Mouse (Mus musculus) intestine, embryonic 14.5 days (tissue): ENCODE results near the gene Tatdn3. TPM values are rescaled to one million over a fixed set of nuclear protein-coding genes. Genes with fewer than 3 reads are reported as not detected.

Experiments used
- ATAC-seq: fragments of 200-750 bp; cut with Nextera tagmentation; replicated peaks from 2 replicates; pipeline ENCODE4 v1.8.0; 2017; ENCODE audit warnings: low read depth, moderate number of reproducible peaks, moderate TSS enrichment, moderate library complexity; ENCODE audit not compliant: low FRiP score, low TSS enrichment
- DNase-seq: peaks from one replicate; pipeline ENCODE4 v3.0.0-alpha.2; 2018; ENCODE audit warnings: low spot score
- H3K27ac ChIP-seq: fragments of 300-500 bp; sonication (generic); 2 replicates; pipeline ENCODE4 v1.5.1; 2014; ENCODE audit warnings: low read depth, mild to moderate bottlenecking, control low read depth
- H3K27me3 ChIP-seq: fragments of 300-500 bp; sonication (generic); replicated peaks from 2 replicates; pipeline ENCODE4 v1.6.1; 2014; ENCODE audit warnings: low read length, control low read depth; ENCODE audit not compliant: control insufficient read depth, insufficient read depth
- H3K36me3 ChIP-seq: fragments of 300-500 bp; sonication (generic); 2 replicates; pipeline ENCODE4 v1.6.1; 2014; ENCODE audit warnings: low read length, control low read depth; ENCODE audit not compliant: control insufficient read depth, insufficient read depth
- H3K4me1 ChIP-seq: fragments of 300-500 bp; sonication (generic); replicated peaks from 2 replicates; pipeline ENCODE4 v1.6.1; 2014; ENCODE audit warnings: low read length, control low read depth, mixed read lengths; ENCODE audit not compliant: control insufficient read depth, insufficient read depth
- H3K4me2 ChIP-seq: fragments of 300-500 bp; sonication (generic); 2 replicates; pipeline ENCODE4 v1.6.1; 2014; ENCODE audit warnings: low read length
- H3K4me3 ChIP-seq: fragments of 300-500 bp; sonication (generic); 2 replicates; pipeline ENCODE4 v1.5.1; 2014; ENCODE audit warnings: low read depth, low read length, control low read depth, mixed read lengths
- H3K9ac ChIP-seq: fragments of 300-500 bp; sonication (generic); 2 replicates; pipeline ENCODE4 v1.6.1; 2014; ENCODE audit warnings: mild to moderate bottlenecking, low read length
- H3K9me3 ChIP-seq: fragments of 300-500 bp; sonication (generic); 2 replicates; pipeline ENCODE4 v1.6.1; 2016; ENCODE audit warnings: low read length, control low read depth; ENCODE audit not compliant: control insufficient read depth
- WGBS: fragments of 180-500 bp; shearing (Covaris S2); extraction: QIAGEN DNeasy Blood & Tissue Kit; methylation state at CpG from one replicate; pipeline ENCODE4 v1.1.7; 2014; 5-methylcytosine and 5-hydroxymethylcytosine counted together
- polyA plus RNA-seq: library from polyadenylated mRNA; unstranded; fragments of >200 nt; fragmentation: Nextera tagmentation; extraction: Ambion mirVana; gene quantifications from 2 replicates; pipeline ENCODE4 v1.2.1, GENCODE M21; 2014

Gene Tatdn3
- 12.4 and 16.7 TPM in 2 replicates for polyA plus RNA-seq

DNA sequence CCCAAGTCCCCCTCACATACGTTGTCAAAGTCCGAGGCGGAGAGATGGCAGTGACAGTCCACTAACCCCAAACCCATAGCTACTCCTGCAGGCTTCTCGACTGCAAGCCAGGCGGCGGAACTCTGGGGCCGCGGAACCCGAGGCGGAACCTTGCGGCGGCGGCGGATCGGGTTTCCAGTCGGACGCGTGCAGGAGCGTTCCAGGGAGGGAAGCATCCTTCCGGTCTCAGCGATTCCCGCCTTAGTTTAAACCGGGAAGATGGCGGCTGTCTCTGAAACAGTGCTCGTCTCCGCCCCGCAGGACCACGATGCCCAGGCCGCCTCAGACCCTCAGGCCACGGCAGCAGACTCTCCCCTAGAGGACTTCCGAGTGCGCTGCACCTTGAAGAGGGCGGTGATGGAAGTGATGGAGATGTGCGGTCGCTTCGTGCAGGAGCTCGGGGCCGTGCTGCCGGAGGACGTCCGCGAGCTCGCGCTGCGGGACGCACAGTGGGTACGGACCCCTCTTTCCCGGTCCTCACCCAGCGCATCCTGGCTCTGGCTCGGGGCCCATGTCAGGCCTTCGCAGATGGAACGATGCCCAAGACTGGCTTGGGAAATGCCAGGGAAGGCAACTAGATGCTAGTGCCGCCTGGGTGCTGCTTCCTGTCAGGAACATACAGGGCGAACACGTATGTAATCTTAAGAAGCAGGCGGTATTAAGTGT is at the start of gene Tatdn3, which contains the start of gene Nsl1:
TSS of gene Tatdn3 (minus strand) at position 152 of the 705 bp plus-strand sequence.
TSS of gene Nsl1 (plus strand) at position 232 of the 705 bp plus-strand sequence.
- Histone ChIP-seq H3K4me1 (peaks cover 13% of the 10 kb centered on the region), H3K36me3 (peaks cover 22% of the 10 kb centered on the region), H3K4me2 (peak within 1 kb of the TSS; percentile 84), H3K27ac (peak within 1 kb of the TSS; percentile 23; the same call in 1 of the 2 replicates), H3K9ac (peak within 1 kb of the TSS; percentile 78), H3K27me3 (no peaks in the 10 kb centered on the region), H3K4me3 (peak within 1 kb of the TSS; percentile 94), H3K9me3 (no peaks in the 10 kb centered on the region)
- ATAC-seq: peak; percentile 91
- peak; percentile 99 for DNase-seq
- under 1% methylated on average over 56 of the region's 56 CpGs for WGBS

DNA sequence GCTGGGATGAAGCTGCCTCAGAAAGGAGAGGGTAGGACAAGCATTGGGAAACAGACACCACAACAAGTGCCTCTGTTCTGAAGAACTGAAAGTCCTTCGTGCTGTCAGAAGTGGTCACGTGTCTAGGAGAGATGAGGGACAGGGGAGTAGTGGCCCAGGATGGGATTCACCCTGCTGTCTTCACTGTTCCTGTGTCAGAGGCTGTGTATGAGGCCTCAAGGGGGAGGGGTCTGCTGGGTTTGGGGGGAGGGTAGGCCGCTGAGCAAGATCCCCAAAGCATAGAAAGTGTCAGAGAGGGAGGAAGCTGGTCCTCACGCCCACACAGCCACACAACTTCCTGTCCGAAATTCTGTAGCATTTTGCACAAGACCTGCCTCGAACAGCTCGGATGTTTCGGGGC is 48.4 kb upstream of the Tatdn3 start:
- Histone ChIP-seq H3K36me3 (no peaks in the 10 kb centered on the region), H3K4me1 (peaks cover 7% of the 10 kb centered on the region; the same call in 1 of the 2 replicates), H3K9ac (no peak overlapping the region), H3K9me3 (no peaks in the 10 kb centered on the region), H3K4me3 (no peak overlapping the region), H3K27me3 (no peaks in the 10 kb centered on the region), H3K27ac (no peak overlapping the region), H3K4me2 (no peak overlapping the region)
- WGBS: 43% methylated on average over 8 of the region's 8 CpGs
- ATAC-seq (no peak), DNase-seq (no peak)

DNA sequence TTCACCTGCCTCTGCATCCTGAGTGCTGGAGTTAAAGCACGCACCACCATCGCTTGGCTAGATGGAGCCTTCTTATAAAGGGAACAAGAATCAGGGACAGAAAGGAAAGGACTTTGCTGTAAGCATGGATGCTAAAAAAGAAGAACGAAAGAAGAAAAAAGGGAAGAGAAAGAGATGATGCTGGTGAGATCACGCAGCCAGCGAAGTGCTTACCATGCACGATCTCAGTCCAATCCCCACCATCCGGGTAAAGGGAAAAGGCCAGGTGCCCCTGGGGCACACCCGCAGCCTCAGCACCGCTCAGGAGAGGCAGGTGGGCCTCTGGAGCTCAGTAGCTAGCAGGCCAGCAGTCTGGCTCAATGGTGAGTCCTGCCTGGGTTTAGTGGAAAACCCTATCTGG is 47.2 kb upstream of the Tatdn3 start:
- 94% methylated on average over 9 of the region's 9 CpGs for whole genome bisulfite sequencing
- H3K27me3 ChIP-seq: no peaks in the 10 kb centered on the region
- no peak for ATAC-seq

DNA sequence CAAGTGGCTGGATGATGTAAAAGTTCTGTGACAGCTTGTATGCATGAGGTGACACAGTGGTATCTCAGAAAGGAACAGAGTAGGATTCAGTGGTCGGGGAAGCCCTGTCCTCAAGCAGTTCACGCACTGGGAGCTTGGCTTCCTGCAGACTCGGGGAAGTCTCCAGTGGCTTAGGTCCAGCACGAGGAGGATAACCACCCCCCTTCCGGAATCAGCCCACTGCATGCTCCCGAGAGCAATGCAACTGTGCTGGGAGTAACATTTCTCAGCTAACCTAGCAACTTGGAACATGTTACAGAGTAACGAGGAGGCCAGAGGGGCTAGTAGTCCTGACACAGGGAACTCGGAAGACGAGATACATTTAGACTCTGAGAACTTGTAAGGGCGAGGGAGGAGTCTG is 44.6 kb upstream of the Tatdn3 start:
- peaks cover 7% of the 10 kb centered on the region; the same call in 1 of the 2 replicates for H3K4me1 ChIP-seq
- no peak overlapping the region for H3K4me2 ChIP-seq
- H3K36me3 ChIP-seq: no peaks in the 10 kb centered on the region
- no peak for ATAC-seq
- H3K4me3 ChIP-seq: no peak overlapping the region
- WGBS: 68% methylated on average over 10 of the region's 10 CpGs
- no peak overlapping the region for H3K9ac ChIP-seq
- H3K27ac ChIP-seq: no peak overlapping the region
- no peak for DNase-seq
- H3K27me3 ChIP-seq: no peaks in the 10 kb centered on the region
- H3K9me3 ChIP-seq: no peaks in the 10 kb centered on the region

More for the DNA sequence above, 47.2 kb upstream of the Tatdn3 start:
- H3K27ac ChIP-seq: no peak overlapping the region
- H3K9me3 ChIP-seq: no peaks in the 10 kb centered on the region
- no peaks in the 10 kb centered on the region for H3K36me3 ChIP-seq
- peaks cover 7% of the 10 kb centered on the region; the same call in 1 of the 2 replicates for H3K4me1 ChIP-seq
- no peak for DNase-seq
- no peak overlapping the region for H3K4me3 ChIP-seq
- H3K9ac ChIP-seq: no peak overlapping the region
- no peak overlapping the region for H3K4me2 ChIP-seq

DNA sequence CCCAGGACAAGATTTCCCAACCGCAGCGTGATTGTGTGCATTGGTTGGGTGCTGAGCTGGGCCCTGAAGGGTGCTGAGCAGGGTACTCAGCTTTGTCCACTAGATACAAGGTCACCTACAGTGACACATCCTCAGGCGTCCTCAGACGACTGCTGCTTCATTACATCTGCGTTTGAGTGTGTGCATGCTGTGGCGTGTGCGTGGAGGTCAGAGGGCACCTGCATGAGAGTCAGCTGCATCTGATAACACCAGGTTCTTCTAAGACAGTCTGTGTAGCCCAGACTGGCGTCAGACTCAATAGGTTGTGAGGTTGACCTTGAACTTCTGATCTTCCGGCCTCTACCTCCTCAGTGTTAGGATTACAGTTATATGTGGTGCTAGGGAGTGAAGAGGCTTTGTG is 42.5 kb upstream of the Tatdn3 start:
- Histone ChIP-seq H3K27ac (no peak overlapping the region), H3K4me2 (no peak overlapping the region), H3K4me1 (no peaks in the 10 kb centered on the region), H3K9me3 (no peaks in the 10 kb centered on the region; the same call in 1 of the 2 replicates), H3K4me3 (no peak overlapping the region), H3K9ac (no peak overlapping the region), H3K27me3 (no peaks in the 10 kb centered on the region), H3K36me3 (no peaks in the 10 kb centered on the region)
- DNase-seq (no peak), ATAC-seq (no peak)
- 84% methylated on average over 9 of the region's 9 CpGs for WGBS

DNA sequence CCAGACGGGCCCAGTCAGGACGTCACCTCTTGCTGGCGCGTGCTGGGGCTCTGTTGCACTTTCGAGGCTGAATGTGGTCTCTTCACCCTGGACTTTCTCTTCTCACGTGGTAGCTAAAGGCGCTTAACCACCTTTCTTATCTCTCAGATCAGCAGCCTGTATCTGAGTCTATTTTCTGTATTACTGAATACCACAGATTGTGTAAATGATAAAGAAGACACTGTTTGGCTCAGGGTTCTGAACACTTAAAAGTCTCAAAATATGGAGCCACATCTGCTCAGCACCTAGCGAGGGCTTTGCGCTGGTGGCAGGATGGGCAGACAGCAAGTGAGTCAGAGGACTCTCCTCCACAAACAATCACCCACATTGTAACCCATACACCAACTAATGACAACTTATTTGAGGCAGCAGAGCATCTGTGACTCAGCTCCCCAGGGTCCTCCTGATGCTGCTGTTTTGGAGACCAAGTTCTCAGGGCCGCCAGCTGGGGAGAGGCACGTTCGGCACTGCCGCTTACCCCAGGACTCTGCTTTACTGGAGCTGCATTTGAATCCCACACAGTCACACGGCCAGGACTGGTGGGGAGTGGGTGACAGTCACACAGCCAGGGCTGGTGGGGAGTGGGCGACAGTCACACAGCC is 40.1 kb upstream of the Tatdn3 start:
- 0 out of 2 replicates have a peak, but pooled peaks cover 3% of the 10 kb centered on the region for H3K27me3 ChIP-seq

DNA sequence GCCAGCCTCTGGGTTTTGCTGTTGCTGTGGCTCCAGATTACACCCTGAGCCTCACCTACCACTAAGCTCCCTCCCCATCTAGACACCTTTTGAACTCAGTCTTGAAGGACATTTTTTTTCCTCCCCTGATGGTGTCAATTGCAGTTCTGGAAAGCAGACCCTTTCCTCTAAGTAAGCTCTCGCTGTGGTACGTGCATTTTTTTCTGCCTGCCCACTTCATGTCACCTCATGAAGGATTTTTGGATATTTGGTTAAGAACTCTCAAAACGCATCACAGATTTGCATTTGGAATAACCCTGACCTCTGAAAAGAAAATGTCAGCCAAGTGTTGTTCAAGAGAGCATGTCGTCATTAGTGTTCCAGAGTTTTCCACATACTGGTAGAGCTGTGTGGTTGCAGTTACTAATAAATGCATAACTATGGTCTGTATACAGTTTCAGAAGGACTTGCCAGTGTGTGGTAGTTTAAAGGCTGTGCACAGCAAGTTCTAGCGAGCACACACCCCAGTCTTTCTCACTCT is 37.1 kb upstream of the Tatdn3 start:
- H3K4me3 ChIP-seq: no peak overlapping the region
- H3K27ac ChIP-seq: no peak overlapping the region
- no peaks in the 10 kb centered on the region for H3K36me3 ChIP-seq
- H3K9me3 ChIP-seq: no peaks in the 10 kb centered on the region; the same call in 1 of the 2 replicates
- WGBS: 73% methylated on average over 5 of the region's 5 CpGs
- no peak for DNase-seq
- 0 out of 2 replicates have a peak, but pooled peaks cover 3% of the 10 kb centered on the region for H3K27me3 ChIP-seq
- H3K4me2 ChIP-seq: no peak overlapping the region
- peaks cover 9% of the 10 kb centered on the region for H3K4me1 ChIP-seq
- H3K9ac ChIP-seq: no peak overlapping the region
- no peak for ATAC-seq

More for the DNA sequence above, 40.1 kb upstream of the Tatdn3 start:
- H3K4me2 ChIP-seq: no peak overlapping the region
- H3K27ac ChIP-seq: no peak overlapping the region
- no peak overlapping the region for H3K4me3 ChIP-seq
- H3K9me3 ChIP-seq: no peaks in the 10 kb centered on the region; the same call in 1 of the 2 replicates
- DNase-seq (no peak), ATAC-seq (no peak)
- H3K36me3 ChIP-seq: no peaks in the 10 kb centered on the region
- no peak overlapping the region for H3K9ac ChIP-seq
- WGBS: 79% methylated on average over 15 of the region's 15 CpGs
- H3K4me1 ChIP-seq: peaks cover 4% of the 10 kb centered on the region; the same call in 1 of the 2 replicates

DNA sequence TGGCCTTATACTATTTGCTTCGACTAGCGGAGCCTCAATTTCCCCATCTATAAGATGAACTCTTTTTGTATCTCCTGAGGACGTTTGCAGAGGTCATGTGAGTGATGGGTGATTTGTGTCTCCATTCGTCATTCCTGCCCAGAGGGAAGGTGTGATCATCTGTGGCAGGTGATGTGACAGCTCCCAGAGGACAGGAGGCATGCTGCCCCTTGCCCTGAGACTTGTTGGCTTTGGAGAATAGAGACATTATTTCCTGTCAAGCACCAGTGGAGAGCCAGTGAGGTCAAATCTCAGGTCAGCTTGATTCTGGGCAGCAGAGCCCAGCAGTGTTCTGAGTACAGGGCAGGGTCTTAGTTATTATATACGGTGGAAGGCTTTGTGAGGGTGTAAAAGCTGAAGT is 36.4 kb upstream of the Tatdn3 start:
- H3K27ac ChIP-seq: no peak overlapping the region
- WGBS: 37% methylated on average over 5 of the region's 5 CpGs
- 0 out of 2 replicates have a peak, but pooled peaks cover 3% of the 10 kb centered on the region for H3K27me3 ChIP-seq
- H3K9ac ChIP-seq: no peak overlapping the region
- no peaks in the 10 kb centered on the region for H3K36me3 ChIP-seq
- no peak overlapping the region for H3K4me3 ChIP-seq
- H3K9me3 ChIP-seq: no peaks in the 10 kb centered on the region; the same call in 1 of the 2 replicates
- ATAC-seq (no peak), DNase-seq (no peak)
- peak overlapping the region; percentile 99 for H3K4me2 ChIP-seq
- H3K4me1 ChIP-seq: peaks cover 9% of the 10 kb centered on the region
